Mouse (Mus musculus) midbrain, embryonic 10.5 days (tissue): ENCODE measurements around the gene Palb2. TPM values are rescaled to one million over a fixed set of nuclear protein-coding genes. Genes with fewer than 3 reads are reported as not detected.
"Not testable (repeated sequence)": the region's sequence is repeated elsewhere in the genome, so short reads cannot be mapped to it uniquely, and the experiment has no call there.

Source experiments
- DNase-seq: peaks from one replicate; pipeline ENCODE4 v3.0.0-alpha.2; 2017; ENCODE audit warnings: low spot score
- H3K27ac ChIP-seq: fragments of 300-500 bp; sonication (generic); replicated peaks from 2 replicates; pipeline ENCODE4 v1.5.1; 2016; ENCODE audit warnings: mild to moderate bottlenecking
- H3K27me3 ChIP-seq: fragments of 300-500 bp; sonication (generic); 2 replicates; pipeline ENCODE4 v1.6.1; 2016; ENCODE audit warnings: low read depth, mild to moderate bottlenecking; ENCODE audit not compliant: poor library complexity, severe bottlenecking
- H3K36me3 ChIP-seq: fragments of 300-500 bp; sonication (generic); 2 replicates; pipeline ENCODE4 v1.6.1; 2016; ENCODE audit warnings: mild to moderate bottlenecking, moderate library complexity
- H3K4me1 ChIP-seq: fragments of 300-500 bp; sonication (generic); 2 replicates; pipeline ENCODE4 v1.6.1; 2016
- H3K4me3 ChIP-seq: fragments of 300-500 bp; sonication (generic); 2 replicates; pipeline ENCODE4 v1.5.1; 2016; ENCODE audit warnings: mild to moderate bottlenecking, moderate library complexity
- H3K9me3 ChIP-seq: fragments of 300-500 bp; sonication (generic); replicated peaks from 2 replicates; pipeline ENCODE4 v1.6.1; 2016; ENCODE audit warnings: mild to moderate bottlenecking
- WGBS: fragments of 180-500 bp; shearing (Covaris S2); methylation state at CpG from one replicate; pipeline ENCODE4 v1.1.7; 2016; 5-methylcytosine and 5-hydroxymethylcytosine counted together
- polyA plus RNA-seq: library from polyadenylated mRNA; unstranded; fragments of >200 nt; fragmentation: Nextera tagmentation; extraction: Ambion mirVana; gene quantifications from 2 replicates; pipeline ENCODE4 v1.2.1, GENCODE M21; 2016

Palb2 gene
- polyA plus RNA-seq, 1 experiment from 2014 or later = 26.0 TPM

DNA sequence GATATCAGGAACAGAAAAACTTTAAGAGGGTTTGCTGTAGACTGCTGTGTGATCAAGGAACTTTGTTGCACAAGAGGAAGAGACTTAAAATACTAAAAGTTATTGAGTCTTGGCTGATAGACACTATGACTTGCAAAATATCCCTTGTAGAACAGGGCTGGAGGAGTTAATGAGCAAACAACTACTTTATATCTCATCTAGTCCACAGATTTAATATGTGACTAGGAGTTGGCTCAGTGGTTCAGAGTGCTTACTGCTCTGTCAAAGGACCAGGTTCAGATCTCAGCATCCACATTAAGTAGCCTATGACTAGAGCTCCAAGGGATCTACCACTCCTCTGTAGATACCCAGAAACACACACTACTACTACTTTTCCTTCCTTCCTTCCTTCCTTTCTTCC is 4.3 kb upstream of the Palb2 start:
- Histone ChIP-seq H3K36me3 (peaks cover 72% of the 10 kb centered on the region), H3K9me3 (no peaks in the 10 kb centered on the region), H3K27me3 (no peaks in the 10 kb centered on the region), H3K4me1 (peaks cover 10% of the 10 kb centered on the region), H3K27ac (no peak overlapping the region), H3K4me3 (no peak overlapping the region)
- no peak for DNase-seq

GRCm38 (mm10) chr7:122135070-122135469 is 2.3 kb upstream of the Palb2 start:
- no peaks in the 10 kb centered on the region for H3K27me3 ChIP-seq
- H3K9me3 ChIP-seq = no peaks in the 10 kb centered on the region
- no peak overlapping the region for H3K27ac ChIP-seq
- peaks cover 52% of the 10 kb centered on the region for H3K36me3 ChIP-seq
- no peak overlapping the region for H3K4me3 ChIP-seq
- WGBS = 72% methylated on average over 10 of the region's 10 CpGs
- peak; percentile 24 for DNase-seq
- H3K4me1 ChIP-seq = peaks cover 19% of the 10 kb centered on the region

- 20% methylated on average over 8 of the region's 8 CpGs for WGBS
- Histone ChIP-seq H3K36me3 (peaks cover 49% of the 10 kb centered on the region), H3K9me3 (no peaks in the 10 kb centered on the region), H3K4me3 (peak overlapping the region; percentile 94), H3K27me3 (no peaks in the 10 kb centered on the region), H3K4me1 (peaks cover 19% of the 10 kb centered on the region), H3K27ac (peak overlapping the region; percentile 93)
- DNase-seq = no peak
Observed at GRCm38 (mm10) chr7:122133338-122133625, 497 bp upstream of the Palb2 start.

DNA sequence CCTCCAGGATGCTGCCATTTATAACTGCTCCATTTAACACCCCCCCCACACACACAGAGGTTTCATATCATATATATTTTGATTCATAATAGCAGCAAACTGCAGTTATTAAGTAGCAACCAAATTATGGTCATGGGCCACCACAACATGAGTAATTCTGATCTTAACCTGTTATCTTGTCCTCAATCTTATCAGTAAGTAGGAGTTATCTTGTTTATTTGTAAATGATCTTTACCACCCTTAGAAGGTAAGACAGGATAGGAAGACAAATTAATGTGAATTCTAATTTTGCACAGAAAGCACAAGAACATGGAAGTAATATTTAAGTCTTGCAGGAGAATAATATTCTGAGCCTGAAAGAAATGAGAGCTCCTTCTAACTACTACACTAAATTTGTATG is 951 bp downstream of the Palb2 start:
- Histone ChIP-seq H3K9me3 (no peaks in the 10 kb centered on the region), H3K4me3 (peak overlapping the region; percentile 94), H3K4me1 (peaks cover 19% of the 10 kb centered on the region), H3K36me3 (peaks cover 49% of the 10 kb centered on the region), H3K27ac (no peak overlapping the region), H3K27me3 (no peaks in the 10 kb centered on the region)
- no peak for DNase-seq

DNA sequence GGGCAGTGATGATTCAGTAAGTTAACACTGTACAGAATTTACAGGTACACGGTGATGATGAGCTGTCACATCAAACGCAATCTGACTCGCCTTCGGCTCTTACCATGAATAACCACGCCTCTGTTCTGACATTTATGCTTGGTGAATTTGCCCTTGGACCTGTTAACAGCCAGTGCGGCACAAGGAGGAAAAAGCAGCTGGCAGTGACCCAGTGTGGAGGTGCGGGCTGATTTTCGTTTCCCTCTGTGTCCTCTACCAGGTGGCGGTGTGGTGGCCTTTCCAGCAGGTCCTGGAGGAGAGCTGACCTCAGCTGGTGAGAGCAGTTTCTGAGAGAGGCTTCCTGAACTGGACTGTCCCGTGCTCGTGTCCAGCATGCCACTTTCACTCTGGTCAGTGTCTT is 5.8 kb downstream of the Palb2 start:
- Histone ChIP-seq H3K9me3 (no peaks in the 10 kb centered on the region), H3K27me3 (no peaks in the 10 kb centered on the region), H3K27ac (no peak overlapping the region), H3K4me1 (peaks cover 7% of the 10 kb centered on the region), H3K36me3 (peaks cover 78% of the 10 kb centered on the region), H3K4me3 (no peak overlapping the region)
- no peak for DNase-seq
- 93% methylated on average over 11 of the region's 11 CpGs for WGBS

DNA sequence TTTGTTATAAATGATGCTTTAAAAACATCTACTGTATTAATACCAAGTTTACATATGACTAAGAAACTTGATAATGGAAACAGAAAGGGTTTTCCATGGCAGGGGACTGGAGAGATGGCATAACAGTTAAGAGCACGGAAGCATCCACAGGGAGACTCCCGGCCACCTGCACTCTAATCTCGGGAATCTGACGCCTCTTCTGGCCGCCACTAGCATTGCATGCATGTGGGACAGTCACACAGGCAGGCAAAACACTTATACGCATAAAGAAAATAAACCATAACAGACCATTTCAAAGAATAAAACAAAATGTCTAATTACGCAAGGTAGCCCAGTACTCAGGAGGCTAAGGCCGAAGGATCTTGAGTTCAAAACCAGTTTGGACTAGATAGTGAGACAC is 7.1 kb downstream of the Palb2 start:
- Histone ChIP-seq H3K27ac (no peak overlapping the region), H3K4me3 (no peak overlapping the region), H3K27me3 (no peaks in the 10 kb centered on the region), H3K36me3 (peaks cover 91% of the 10 kb centered on the region), H3K4me1 (no peaks in the 10 kb centered on the region), H3K9me3 (no peaks in the 10 kb centered on the region)
- DNase-seq = no peak
- WGBS = 77% methylated on average over 8 of the region's 8 CpGs

GRCm38 (mm10) chr7:122123518-122123917 is 9.3 kb downstream of the Palb2 start:
- H3K36me3 ChIP-seq = peaks cover 95% of the 10 kb centered on the region

GRCm38 (mm10) chr7:122108206-122108605 is 24.6 kb downstream of the Palb2 start:
- no peak for DNase-seq
- no peak overlapping the region for H3K27ac ChIP-seq
- no peaks in the 10 kb centered on the region for H3K9me3 ChIP-seq
- no peaks in the 10 kb centered on the region for H3K27me3 ChIP-seq
- H3K4me1 ChIP-seq = no peaks in the 10 kb centered on the region
- no peak overlapping the region for H3K4me3 ChIP-seq
- 92% methylated on average over 6 of the region's 6 CpGs for WGBS
- peaks cover 67% of the 10 kb centered on the region for H3K36me3 ChIP-seq

More at GRCm38 (mm10) chr7:122123518-122123917, 9.3 kb downstream of the Palb2 start:
- no peak for DNase-seq
- H3K9me3 ChIP-seq = no peaks in the 10 kb centered on the region
- no peaks in the 10 kb centered on the region for H3K4me1 ChIP-seq
- no peak overlapping the region for H3K27ac ChIP-seq
- H3K4me3 ChIP-seq = no peak overlapping the region
- no peaks in the 10 kb centered on the region for H3K27me3 ChIP-seq
- 89% methylated on average over 4 of the region's 4 CpGs for WGBS

- Histone ChIP-seq H3K27me3 (no peaks in the 10 kb centered on the region), H3K4me3 (peak within 1 kb of the TSS; percentile 75), H3K36me3 (peaks cover 28% of the 10 kb centered on the region), H3K9me3 (no peaks in the 10 kb centered on the region), H3K4me1 (peaks cover 17% of the 10 kb centered on the region), H3K27ac (peak within 1 kb of the TSS; percentile 93)
- WGBS = under 1% methylated on average over 43 of the region's 43 CpGs
- peak; percentile 88 for DNase-seq
Observed at GRCm38 (mm10) chr7:122101747-122102244, 31.0 kb downstream of the Palb2 start, which contains the start of gene Ndufab1. Gene Ndufab1 (minus strand): TSS chr7:122101886.

DNA sequence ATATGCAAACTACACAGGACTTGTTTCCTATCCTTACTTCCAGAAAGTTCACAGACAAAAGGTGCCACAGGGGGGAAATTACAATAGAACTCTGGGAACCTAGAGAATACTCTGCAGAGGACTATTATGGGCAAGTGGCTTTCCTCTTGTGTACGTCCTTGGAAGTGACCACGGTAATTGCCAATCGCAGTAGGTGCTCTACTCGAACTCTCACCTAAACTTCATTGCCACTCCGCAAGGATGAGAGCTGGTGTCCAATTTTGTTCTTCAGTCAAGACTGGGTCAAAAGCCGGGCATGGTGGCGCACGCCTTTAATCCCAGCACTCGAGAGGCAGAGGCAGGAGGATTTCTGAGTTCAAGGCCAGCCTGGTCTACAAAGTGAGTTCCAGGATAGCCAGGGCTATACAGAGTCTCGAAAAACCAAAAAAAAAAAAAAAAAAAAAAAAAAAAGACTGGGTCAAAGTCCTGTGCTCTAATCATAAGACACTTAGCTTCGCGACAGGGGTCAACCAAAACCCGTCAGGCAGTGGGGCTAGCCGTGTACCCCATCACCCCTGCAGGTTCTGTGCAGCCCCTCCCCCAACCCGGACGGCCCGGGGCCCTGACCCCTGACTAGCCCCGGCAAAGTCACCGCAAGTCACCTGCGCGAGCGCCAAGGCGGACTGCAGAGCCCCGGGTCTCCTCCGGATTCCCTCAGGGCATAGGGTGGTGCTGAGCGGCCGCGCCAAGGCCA is 31.6 kb downstream of the Palb2 start:
- 8% methylated on average over 28 of the region's 28 CpGs for WGBS

GRCm38 (mm10) chr7:122099222-122099621 is 33.6 kb downstream of the Palb2 start:
- 80% methylated on average over 4 of the region's 4 CpGs for WGBS
- Histone ChIP-seq H3K4me1 (peaks cover 17% of the 10 kb centered on the region), H3K36me3 (peaks cover 49% of the 10 kb centered on the region), H3K27me3 (no peaks in the 10 kb centered on the region), H3K9me3 (no peaks in the 10 kb centered on the region), H3K27ac (no peak overlapping the region), H3K4me3 (no peak overlapping the region)
- DNase-seq = peak; percentile 20

More for the DNA sequence above, 31.6 kb downstream of the Palb2 start:
- peak overlapping the region; percentile 93 for H3K27ac ChIP-seq
- not testable (repeated sequence) for H3K27me3 ChIP-seq, H3K9me3 ChIP-seq
- DNase-seq = peak; percentile 77
- peaks cover 17% of the 10 kb centered on the region for H3K4me1 ChIP-seq
- peaks cover 30% of the 10 kb centered on the region for H3K36me3 ChIP-seq
- H3K4me3 ChIP-seq = peak overlapping the region; percentile 75

GRCm38 (mm10) chr7:122098009-122098408 is 34.8 kb downstream of the Palb2 start:
- H3K4me3 ChIP-seq = no peak overlapping the region
- WGBS = 92% methylated on average over 3 of the region's 3 CpGs
- H3K9me3 ChIP-seq = no peaks in the 10 kb centered on the region
- DNase-seq = no peak
- H3K27ac ChIP-seq = no peak overlapping the region
- no peaks in the 10 kb centered on the region for H3K27me3 ChIP-seq
- H3K36me3 ChIP-seq = peaks cover 61% of the 10 kb centered on the region
- H3K4me1 ChIP-seq = peaks cover 17% of the 10 kb centered on the region

- H3K9me3 ChIP-seq = no peaks in the 10 kb centered on the region
- 94% methylated on average over 2 of the region's 2 CpGs for WGBS
- DNase-seq = no peak
- H3K36me3 ChIP-seq = peaks cover 94% of the 10 kb centered on the region
- H3K27ac ChIP-seq = no peak overlapping the region
- no peaks in the 10 kb centered on the region for H3K27me3 ChIP-seq
- no peaks in the 10 kb centered on the region for H3K4me1 ChIP-seq
- H3K4me3 ChIP-seq = no peak overlapping the region
Observed at GRCm38 (mm10) chr7:122094564-122095330, 38.0 kb downstream of the Palb2 start.
